10 mouse cellular contexts compared by ENCODE assay signal in the genomic region with DNA sequence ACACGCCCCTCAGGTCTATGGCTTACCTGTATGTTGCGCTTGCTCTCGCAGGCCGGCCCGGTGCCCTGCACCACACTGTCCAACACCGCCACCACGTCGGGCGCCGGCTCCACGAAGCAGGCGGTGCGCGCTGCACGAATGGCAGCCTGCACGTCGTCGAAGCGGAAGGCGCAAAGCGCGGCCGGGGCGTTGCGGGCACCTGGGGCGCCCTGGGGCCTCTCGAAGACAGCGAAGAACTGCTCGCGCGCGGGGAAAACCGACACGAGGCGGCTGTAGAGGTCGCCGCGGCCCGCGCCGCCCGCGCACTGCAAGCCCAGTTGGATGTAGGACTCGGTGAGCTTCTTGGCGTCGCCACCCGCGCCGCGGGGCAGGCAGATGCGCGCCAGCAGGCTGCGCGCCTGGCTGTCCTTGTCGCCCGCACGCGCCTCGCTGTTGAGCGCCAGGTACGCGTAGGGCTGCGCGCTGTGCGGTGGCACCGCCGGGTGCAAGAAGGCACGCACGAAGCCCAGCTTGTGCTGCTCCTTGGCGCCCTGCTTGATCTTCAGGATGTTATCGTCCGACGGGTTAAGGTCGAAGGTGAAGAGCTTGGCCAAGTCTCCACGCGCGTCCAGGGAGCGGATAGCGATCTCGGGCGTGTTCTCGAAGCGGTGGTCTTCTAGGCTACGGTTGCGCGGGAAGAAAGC. TPM values are rescaled to one million over a fixed set of nuclear protein-coding genes. Genes with fewer than 3 reads are reported as not detected.
A peak's percentile ranks its signal among the peaks of the same experiment; 100 is the strongest.
DNase-seq lines count a peak whose midpoint lies in the region; ATAC-seq and TF ChIP-seq lines count a peak whose summit lies in the region.
"Had no signal": no experiment of that assay in that cellular context is flagged by ENCODE, and none has a peak within 500 bp of the region (broad histone marks: within the 10 kb centered on the region; RNA-seq: fewer than 3 reads in every experiment).

No protein-coding gene starts in this region.

- TF ChIP-seq POLR2A in cortical plate, adult 2 months (IDR thresholded peaks at IDR 0.05; ENCODE audit: extremely low read depth, insufficient read depth, low read length): 0 out of 2 replicates have a peak, but pooled peaks have one; percentile 10

- WGBS in intestine, embryonic 14.5 days: 1% methylated on average over 86 of the region's 86 CpGs
- 1% methylated on average over 86 of the region's 86 CpGs for WGBS in midbrain, embryonic 15.5 days

- H3K9ac ChIP-seq in intestine, embryonic 14.5 days (ENCODE audit: low read length): peak overlapping the region; percentile 60
- H3K9ac ChIP-seq in midbrain, embryonic 15.5 days: peak overlapping the region; percentile 33; the same call in 1 of the 2 replicates

- peak overlapping the region; percentile 81 for H3K4me3 ChIP-seq in gastrocnemius, adult 2 months
- H3K4me3 ChIP-seq in cortical plate, adult 2 months (ENCODE audit: insufficient read depth, low read length): peak overlapping the region; percentile 81
- H3K4me3 ChIP-seq in intestine, embryonic 14.5 days (ENCODE audit: low read depth, low read length): peak overlapping the region; percentile 62
- peak overlapping the region; percentile 51 for H3K4me3 ChIP-seq in midbrain, embryonic 15.5 days

- intact Hi-C loops in gastrocnemius, adult 2 months (cut with DNase I): loop anchor here (5.0 kb wide), 1 partner anchor 36 kb away; no protein-coding TSS in a partner anchor
- intact Hi-C loops in left cerebral cortex, postnatal 10 days (cut with DNase I): loop anchor here (2.0 to 5.0 kb wide), 2 partner anchors 93 to 141 kb away; a partner anchor contains a TSS

- 0 out of 2 replicates have a peak, but pooled peaks have one; percentile 11 for ATAC-seq in intestine, embryonic 14.5 days (replicated peaks; ENCODE audit: low FRiP score, low TSS enrichment, low read depth)
- peak; percentile 40; the same call in 1 of the 2 replicates for ATAC-seq in midbrain, embryonic 15.5 days (replicated peaks)

- H3K27me3 ChIP-seq in intestine, embryonic 14.5 days (replicated peaks; ENCODE audit: control insufficient read depth, insufficient read depth, low read length): peaks cover 20% of the 10 kb centered on the region
- peaks cover 47% of the 10 kb centered on the region for H3K27me3 ChIP-seq in midbrain, embryonic 15.5 days (replicated peaks)
- H3K27me3 ChIP-seq: Patski had no signal

- peak overlapping the region; percentile 93 for H3K4me2 ChIP-seq in intestine, embryonic 14.5 days (ENCODE audit: low read length)
- peak overlapping the region; percentile 88 for H3K4me2 ChIP-seq in midbrain, embryonic 15.5 days

- DNase-seq in gastrocnemius, adult 2 months: peak; percentile 73
- no peak for DNase-seq in gastrocnemius, adult 18-20 months (ENCODE audit: low spot score)
- DNase-seq in CD4-positive helper T cell, adult 2 months (ENCODE audit: low read depth, low spot score): peak; percentile 61
- no peak for DNase-seq in intestine, embryonic 14.5 days (ENCODE audit: low spot score)
- DNase-seq in layer of hippocampus, postnatal 14 days (ENCODE audit: low spot score in 2 of 2): no peak
- no peak for DNase-seq in left cerebral cortex, postnatal 10 days (ENCODE audit: extremely low spot score in 1 of 2, low spot score in 2 of 2)

- no peaks in the 10 kb centered on the region for H3K36me3 ChIP-seq in intestine, embryonic 14.5 days (ENCODE audit: control insufficient read depth, insufficient read depth, low read length)
- H3K36me3 ChIP-seq in midbrain, embryonic 15.5 days (replicated peaks): no peaks in the 10 kb centered on the region

- H3K4me1 ChIP-seq in cortical plate, adult 2 months (ENCODE audit: control insufficient read depth, insufficient read depth, low read length): peaks cover 9% of the 10 kb centered on the region
- peaks cover 42% of the 10 kb centered on the region for H3K4me1 ChIP-seq in intestine, embryonic 14.5 days (replicated peaks; ENCODE audit: control insufficient read depth, insufficient read depth, low read length)
- peaks cover 21% of the 10 kb centered on the region for H3K4me1 ChIP-seq in midbrain, embryonic 15.5 days

- H3K27ac ChIP-seq in gastrocnemius, adult 2 months: peak overlapping the region; percentile 94
- peak overlapping the region; percentile 82 for H3K27ac ChIP-seq in cortical plate, adult 2 months (ENCODE audit: insufficient read depth, low read length)
- peak overlapping the region; percentile 79; the same call in 1 of the 2 replicates for H3K27ac ChIP-seq in intestine, embryonic 14.5 days (ENCODE audit: low read depth)
- H3K27ac ChIP-seq in midbrain, embryonic 15.5 days: no peak overlapping the region

- no peak for TF ChIP-seq CTCF in gastrocnemius, adult 2 months (IDR thresholded peaks at IDR 0.05)
- no peak for TF ChIP-seq CTCF in cortical plate, adult 2 months (IDR thresholded peaks at IDR 0.05; ENCODE audit: extremely low read depth, insufficient read depth, low read length)

- H3K9me3 ChIP-seq in intestine, embryonic 14.5 days (ENCODE audit: control insufficient read depth, low read length): no peaks in the 10 kb centered on the region
- no peaks in the 10 kb centered on the region for H3K9me3 ChIP-seq in midbrain, embryonic 15.5 days

RNA-seq across cellular contexts. Expression of a gene that starts 1.2 kb away (rescaled TPM):
- total RNA-seq in gastrocnemius, adult 2 months (2021): 10 to 100 TPM; 14.7 to 26.7 TPM
- 10 to 100 TPM; 20.0 to 23.7 TPM for total RNA-seq in gastrocnemius, adult 18-20 months (2021)
- polyA plus RNA-seq in cortical plate, adult 2 months (2012; rRNA removed): 103 and 115 TPM in 2 replicates
- polyA plus RNA-seq in intestine, embryonic 14.5 days (2014; fragmentation: Nextera tagmentation; extraction: Ambion mirVana): 39.7 and 46.5 TPM in 2 replicates
- polyA plus RNA-seq in midbrain, embryonic 15.5 days (2015; fragmentation: Nextera tagmentation; extraction: Ambion mirVana): 8.0 and 8.3 TPM in 2 replicates
- 10 to 100 TPM; 40.9 to 47.9 TPM for total RNA-seq in layer of hippocampus, postnatal 14 days (2021)
- total RNA-seq in left cerebral cortex, postnatal 10 days (2021): 100 to 1,000 TPM; 183 to 194 TPM

RNA-seq across cellular contexts. Expression of a gene that starts 48.9 kb away (rescaled TPM):
- not detected for total RNA-seq in gastrocnemius, adult 2 months (2021)
- total RNA-seq in gastrocnemius, adult 18-20 months (2021): not detected
- not detected in 2 replicates for polyA plus RNA-seq in cortical plate, adult 2 months (2012; rRNA removed)
- polyA plus RNA-seq in intestine, embryonic 14.5 days (2014; fragmentation: Nextera tagmentation; extraction: Ambion mirVana): not detected in 2 replicates
- polyA plus RNA-seq in midbrain, embryonic 15.5 days (2015; fragmentation: Nextera tagmentation; extraction: Ambion mirVana): not detected in 2 replicates
- total RNA-seq in layer of hippocampus, postnatal 14 days (2021): not detected
- total RNA-seq in left cerebral cortex, postnatal 10 days (2021): not detected
- total RNA-seq: neutrophil, adult 5-6 weeks had no signal
- polyA plus RNA-seq: Patski had no signal

Comparison
In these comparisons a context has a peak if more than half of its experiments do, and no peak if none do; other contexts are left out.
1. DNase-seq: peak in gastrocnemius, adult 2 months (single experiment) and CD4-positive helper T cell, adult 2 months (single experiment); none in gastrocnemius, adult 18-20 months (single experiment), intestine, embryonic 14.5 days (single experiment), layer of hippocampus, postnatal 14 days (0 of 2) and left cerebral cortex, postnatal 10 days (0 of 2).
2. Peak in every context shown above with its lines, with median percentiles within 50 percentile points of each other: H3K4me3 ChIP-seq.